Mouse (Mus musculus): ENCODE measurements around the gene Oxa1l. TPM values are rescaled to one million over a fixed set of nuclear protein-coding genes. Genes with fewer than 3 reads are reported as not detected.

Gene Oxa1l
- polyA plus RNA-seq, 2 experiments: 52.7 to 82.1 TPM

DNA sequence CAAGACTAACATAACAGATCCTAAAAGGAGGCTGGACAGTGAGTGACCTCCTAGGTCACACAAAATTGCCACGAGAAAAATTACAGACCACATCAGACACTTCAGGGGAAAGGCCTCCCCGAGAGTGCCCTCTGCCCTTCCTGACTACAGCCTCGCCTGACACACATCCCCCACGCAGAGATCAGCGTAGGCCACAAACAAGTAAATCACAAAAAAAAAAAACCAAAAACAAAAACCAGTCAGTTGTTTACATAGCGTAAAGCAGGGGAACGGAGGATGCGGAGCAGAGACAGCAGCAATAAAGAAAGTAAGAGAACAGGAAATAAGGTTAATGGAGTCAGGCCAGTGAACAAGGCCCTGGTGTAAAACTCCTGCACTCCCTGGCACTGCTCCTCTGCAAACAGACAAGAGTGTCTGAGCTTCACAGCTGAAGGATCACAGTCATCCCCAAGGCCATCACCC lies 38.3 kb downstream of the Oxa1l start:
- Histone ChIP-seq H3K4me2 (replicated peaks; ENCODE audit: low read depth, low read length, severe bottlenecking) (no peak overlapping the region), H3K4me3 (replicated peaks; ENCODE audit: low read length) (no peak overlapping the region), H3K27me3 (ENCODE audit: control insufficient read depth, insufficient read depth, low read length) (no peaks in the 10 kb centered on the region), H3K36me3 (ENCODE audit: control insufficient read depth, insufficient read depth, low read length) (no peaks in the 10 kb centered on the region), H3K27ac (replicated peaks; ENCODE audit: low read depth, low read length) (no peak overlapping the region), H3K9me3 (ENCODE audit: control insufficient read depth, low read length) (no peaks in the 10 kb centered on the region), H3K4me1 (ENCODE audit: control insufficient read depth, insufficient read depth, low read length) (no peaks in the 10 kb centered on the region; the same call in 1 of the 2 replicates), H3K9ac (ENCODE audit: low read depth, low read length, severe bottlenecking) (no peak overlapping the region)
- TF ChIP-seq POLR2A (IDR thresholded peaks at IDR 0.05; ENCODE audit: borderline replicate concordance, extremely low read depth, insufficient read depth, insufficient read length): no peak
- DNase-seq (ENCODE audit: low spot score) (no peak), ATAC-seq (ENCODE audit: low FRiP score, low read depth) (no peak)
- 30% methylated on average over 8 of the region's 8 CpGs for WGBS

DNA sequence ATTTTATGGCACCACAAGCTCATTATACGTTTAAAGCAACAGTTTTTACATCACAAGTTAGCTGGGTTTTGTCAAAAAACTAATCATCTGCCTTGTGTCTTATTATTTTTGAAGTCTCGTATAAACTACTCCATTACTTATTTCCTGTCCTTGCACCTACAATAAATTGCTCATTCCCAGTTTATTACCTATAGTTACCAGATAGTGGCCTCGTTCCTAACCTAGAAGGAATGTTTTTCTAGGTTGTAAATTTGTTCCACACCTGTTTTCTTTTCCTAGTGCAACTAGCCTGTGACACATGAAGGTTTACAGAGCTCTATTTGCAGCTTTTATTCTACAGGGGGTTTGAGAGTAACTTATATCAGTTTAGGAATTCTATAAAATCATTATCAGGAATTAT lies 41.1 kb downstream of the Oxa1l start:
- no peak for DNase-seq (ENCODE audit: low spot score)
- no peak for TF ChIP-seq POLR2A (IDR thresholded peaks at IDR 0.05; ENCODE audit: borderline replicate concordance, extremely low read depth, insufficient read depth, insufficient read length)
- H3K9me3 ChIP-seq (ENCODE audit: control insufficient read depth, low read length): no peaks in the 10 kb centered on the region
- H3K4me3 ChIP-seq (replicated peaks; ENCODE audit: low read length): no peak overlapping the region
- no peak overlapping the region for H3K27ac ChIP-seq (replicated peaks; ENCODE audit: low read depth, low read length)
- no peak for ATAC-seq (ENCODE audit: low FRiP score, low read depth)
- 15% methylated on average over 3 of the region's 3 CpGs for WGBS
- no peak overlapping the region for H3K9ac ChIP-seq (ENCODE audit: low read depth, low read length, severe bottlenecking)
- no peak overlapping the region for H3K4me2 ChIP-seq (replicated peaks; ENCODE audit: low read depth, low read length, severe bottlenecking)
- H3K36me3 ChIP-seq (ENCODE audit: control insufficient read depth, insufficient read depth, low read length): no peaks in the 10 kb centered on the region
- no peaks in the 10 kb centered on the region; the same call in 1 of the 2 replicates for H3K4me1 ChIP-seq (ENCODE audit: control insufficient read depth, insufficient read depth, low read length)
- H3K27me3 ChIP-seq (ENCODE audit: control insufficient read depth, insufficient read depth, low read length): no peaks in the 10 kb centered on the region

DNA sequence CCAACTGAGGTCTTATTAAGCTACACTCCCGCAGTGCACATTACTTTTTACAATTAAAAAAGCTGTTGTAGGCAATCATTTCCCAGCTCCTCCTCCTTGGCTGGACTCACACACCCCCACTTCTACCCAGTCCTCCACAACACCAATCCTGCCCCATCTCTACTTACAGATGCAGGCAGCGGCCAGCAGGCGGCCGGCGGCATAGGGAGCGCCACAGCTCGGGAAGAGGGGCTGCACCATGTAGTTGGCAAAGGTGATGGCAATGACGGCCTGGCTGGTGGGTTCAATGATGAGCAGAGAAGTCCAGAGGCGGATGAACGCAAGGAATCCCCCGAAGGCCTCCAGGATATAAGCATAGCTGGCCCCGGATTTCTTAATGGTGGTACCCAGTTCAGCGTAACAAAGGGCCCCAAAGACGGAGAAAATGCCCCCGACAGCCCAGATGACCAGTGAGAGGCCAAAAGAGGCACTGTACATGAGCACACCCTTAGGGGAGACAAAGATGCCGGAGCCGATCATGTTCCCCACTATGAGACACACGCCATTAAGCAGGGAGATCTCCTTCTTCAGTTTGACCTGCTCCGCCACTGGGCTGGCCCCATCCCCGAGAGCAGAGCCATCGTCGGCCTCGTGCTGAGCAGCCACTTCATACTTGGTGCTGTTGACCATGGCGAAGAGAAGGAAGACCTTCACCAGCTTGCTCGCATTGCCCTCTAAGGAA lies 47.9 kb downstream of the Oxa1l start:
- ATAC-seq (ENCODE audit: low FRiP score, low read depth) (no peak), DNase-seq (ENCODE audit: low spot score) (no peak)
- Histone ChIP-seq H3K4me3 (replicated peaks; ENCODE audit: low read length) (no peak overlapping the region), H3K4me1 (ENCODE audit: control insufficient read depth, insufficient read depth, low read length) (peaks cover 9% of the 10 kb centered on the region; the same call in 1 of the 2 replicates), H3K27ac (replicated peaks; ENCODE audit: low read depth, low read length) (no peak overlapping the region), H3K9me3 (ENCODE audit: control insufficient read depth, low read length) (no peaks in the 10 kb centered on the region), H3K36me3 (ENCODE audit: control insufficient read depth, insufficient read depth, low read length) (no peaks in the 10 kb centered on the region), H3K9ac (ENCODE audit: low read depth, low read length, severe bottlenecking) (no peak overlapping the region), H3K4me2 (replicated peaks; ENCODE audit: low read depth, low read length, severe bottlenecking) (no peak overlapping the region), H3K27me3 (ENCODE audit: control insufficient read depth, insufficient read depth, low read length) (no peaks in the 10 kb centered on the region)
- WGBS: 82% methylated on average over 25 of the region's 25 CpGs
- TF ChIP-seq POLR2A (IDR thresholded peaks at IDR 0.05; ENCODE audit: borderline replicate concordance, extremely low read depth, insufficient read depth, insufficient read length): no peak

DNA sequence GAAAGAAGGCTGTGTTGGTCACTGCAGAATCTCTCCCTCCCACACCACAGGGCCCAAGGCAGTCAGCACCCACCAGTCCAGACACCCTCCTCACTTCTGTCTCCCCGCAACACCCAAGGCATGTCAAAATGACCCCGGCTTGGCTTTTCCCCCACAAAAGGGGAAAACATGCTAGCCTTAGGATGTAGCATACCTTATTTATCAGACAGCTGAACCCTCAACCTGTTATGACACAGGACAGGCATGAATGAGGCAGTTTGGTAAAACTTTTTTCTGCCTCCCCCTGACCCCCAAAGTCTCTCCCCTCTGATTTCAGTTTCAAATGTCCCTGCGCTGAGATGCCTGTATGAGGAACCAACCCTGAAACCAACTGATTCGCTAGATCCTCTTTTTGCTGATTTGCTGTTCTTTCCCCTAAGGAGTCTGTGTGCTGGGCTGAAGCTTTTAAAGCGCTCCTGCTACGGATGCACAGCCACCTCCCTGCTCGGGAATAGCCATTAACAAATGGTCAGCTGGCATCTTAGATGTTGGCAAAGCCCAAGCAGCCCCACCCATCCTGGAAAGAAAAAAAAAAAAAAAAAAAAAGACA lies 48.5 kb downstream of the Oxa1l start:
- no peak overlapping the region for H3K27ac ChIP-seq (replicated peaks; ENCODE audit: low read depth, low read length)
- no peak overlapping the region for H3K4me2 ChIP-seq (replicated peaks; ENCODE audit: low read depth, low read length, severe bottlenecking)
- H3K27me3 ChIP-seq (ENCODE audit: control insufficient read depth, insufficient read depth, low read length): no peaks in the 10 kb centered on the region
- no peaks in the 10 kb centered on the region for H3K36me3 ChIP-seq (ENCODE audit: control insufficient read depth, insufficient read depth, low read length)
- no peaks in the 10 kb centered on the region for H3K9me3 ChIP-seq (ENCODE audit: control insufficient read depth, low read length)
- no peak overlapping the region for H3K4me3 ChIP-seq (replicated peaks; ENCODE audit: low read length)
- 69% methylated on average over 7 of the region's 7 CpGs for WGBS
- peaks cover 15% of the 10 kb centered on the region; the same call in 1 of the 2 replicates for H3K4me1 ChIP-seq (ENCODE audit: control insufficient read depth, insufficient read depth, low read length)
- no peak for DNase-seq (ENCODE audit: low spot score)
- ATAC-seq (ENCODE audit: low FRiP score, low read depth): no peak
- H3K9ac ChIP-seq (ENCODE audit: low read depth, low read length, severe bottlenecking): no peak overlapping the region
- no peak for TF ChIP-seq POLR2A (IDR thresholded peaks at IDR 0.05; ENCODE audit: borderline replicate concordance, extremely low read depth, insufficient read depth, insufficient read length)

DNA sequence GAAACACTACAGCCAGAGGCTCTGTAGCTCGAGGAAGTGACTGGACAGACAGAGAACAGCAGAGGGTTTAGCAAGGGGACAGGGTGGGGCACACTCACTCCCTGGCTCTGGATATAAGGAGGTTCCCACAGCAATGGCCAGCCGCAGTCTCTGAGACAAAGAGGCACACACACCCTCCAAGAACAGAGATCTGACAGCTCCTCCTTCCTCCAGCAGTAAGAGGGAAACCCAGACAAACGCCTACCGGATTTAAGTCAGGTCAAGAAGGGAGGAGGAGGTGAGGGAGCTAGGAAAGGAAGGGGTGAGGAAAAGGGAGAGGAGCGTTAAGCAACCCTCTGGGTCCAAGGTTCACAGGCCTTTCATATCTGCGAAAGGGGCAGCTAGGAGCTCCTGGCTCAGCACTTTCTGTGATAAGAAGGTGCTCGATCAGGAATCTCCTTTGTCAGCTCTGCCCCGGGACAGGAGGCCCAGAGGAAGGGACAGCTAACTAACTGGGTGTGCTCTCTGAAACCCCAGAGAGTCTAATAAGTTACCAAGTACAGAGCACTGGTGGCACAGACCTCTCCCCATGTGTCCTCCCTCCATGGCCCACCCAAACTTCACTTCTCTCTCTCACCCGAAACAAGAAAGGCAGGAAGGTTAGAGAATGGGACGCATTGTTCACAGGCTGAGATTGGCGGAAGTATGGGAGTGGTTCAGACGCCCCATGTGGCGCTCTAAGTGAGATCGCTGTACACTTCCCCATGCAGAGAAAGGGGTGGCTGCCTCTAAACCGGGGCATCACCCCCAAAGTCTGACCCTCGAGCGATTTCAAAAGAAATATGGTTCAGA lies 49.6 kb downstream of the Oxa1l start:
- DNase-seq (ENCODE audit: low spot score): no peak

More for the DNA sequence above, 49.6 kb downstream of the Oxa1l start:
- Histone ChIP-seq H3K27me3 (ENCODE audit: control insufficient read depth, insufficient read depth, low read length) (no peaks in the 10 kb centered on the region), H3K36me3 (ENCODE audit: control insufficient read depth, insufficient read depth, low read length) (no peaks in the 10 kb centered on the region), H3K27ac (replicated peaks; ENCODE audit: low read depth, low read length) (no peak overlapping the region), H3K4me2 (replicated peaks; ENCODE audit: low read depth, low read length, severe bottlenecking) (no peak overlapping the region), H3K9me3 (ENCODE audit: control insufficient read depth, low read length) (no peaks in the 10 kb centered on the region), H3K4me3 (replicated peaks; ENCODE audit: low read length) (no peak overlapping the region), H3K9ac (ENCODE audit: low read depth, low read length, severe bottlenecking) (no peak overlapping the region), H3K4me1 (ENCODE audit: control insufficient read depth, insufficient read depth, low read length) (peaks cover 20% of the 10 kb centered on the region)
- ATAC-seq (ENCODE audit: low FRiP score, low read depth): no peak
- 44% methylated on average over 17 of the region's 17 CpGs for WGBS
- TF ChIP-seq POLR2A (IDR thresholded peaks at IDR 0.05; ENCODE audit: borderline replicate concordance, extremely low read depth, insufficient read depth, insufficient read length): no peak
